Mouse (Mus musculus) lung, adult 2 months (tissue): ENCODE data around the gene Il12rb1. TPM values are rescaled to one million over a fixed set of nuclear protein-coding genes. Genes with fewer than 3 reads are reported as not detected.

Experiments
- DNase-seq: peaks from one replicate; pipeline ENCODE4 v3.0.0; 2022
- H3K4me1 ChIP-seq: fragments of 200-500 bp; 2 replicates; pipeline ENCODE4 v1.6.1; 2011; ENCODE audit warnings: low read length; ENCODE audit not compliant: control insufficient read depth, insufficient read depth
- H3K4me3 ChIP-seq: fragments of 200-500 bp; replicated peaks from 2 replicates; pipeline ENCODE3; 2011; ENCODE audit warnings: low read depth, mild to moderate bottlenecking, control low read depth, low read length; ENCODE audit errors: extremely low read depth
- CTCF ChIP-seq: fragments of 200-500 bp; IDR thresholded peaks from 2 replicates; pipeline ENCODE4 v1.5.1; 2011; ENCODE audit warnings: mild to moderate bottlenecking, low read length, control low read depth; ENCODE audit not compliant: insufficient read depth
- POLR2A ChIP-seq: fragments of 200-500 bp; IDR thresholded peaks from 2 replicates; pipeline ENCODE4 v1.6.1; 2011; ENCODE audit warnings: low read depth, mild to moderate bottlenecking, control low read depth, low read length, borderline replicate concordance; ENCODE audit errors: extremely low read depth
- WGBS: fragments of 180-500 bp; shearing (Covaris S2); methylation state at CpG from one replicate; pipeline ENCODE4 v1.1.7; 2018; 5-methylcytosine and 5-hydroxymethylcytosine counted together
- polyA plus RNA-seq: library from polyadenylated mRNA; depleted of rRNA; stranded (reverse); fragments of >200 nt; gene quantifications from 2 replicates; pipeline ENCODE4 v1.2.3, GENCODE M21; 2012

Il12rb1 gene
- polyA plus RNA-seq, 1 experiment: 0.86 TPM

DNA sequence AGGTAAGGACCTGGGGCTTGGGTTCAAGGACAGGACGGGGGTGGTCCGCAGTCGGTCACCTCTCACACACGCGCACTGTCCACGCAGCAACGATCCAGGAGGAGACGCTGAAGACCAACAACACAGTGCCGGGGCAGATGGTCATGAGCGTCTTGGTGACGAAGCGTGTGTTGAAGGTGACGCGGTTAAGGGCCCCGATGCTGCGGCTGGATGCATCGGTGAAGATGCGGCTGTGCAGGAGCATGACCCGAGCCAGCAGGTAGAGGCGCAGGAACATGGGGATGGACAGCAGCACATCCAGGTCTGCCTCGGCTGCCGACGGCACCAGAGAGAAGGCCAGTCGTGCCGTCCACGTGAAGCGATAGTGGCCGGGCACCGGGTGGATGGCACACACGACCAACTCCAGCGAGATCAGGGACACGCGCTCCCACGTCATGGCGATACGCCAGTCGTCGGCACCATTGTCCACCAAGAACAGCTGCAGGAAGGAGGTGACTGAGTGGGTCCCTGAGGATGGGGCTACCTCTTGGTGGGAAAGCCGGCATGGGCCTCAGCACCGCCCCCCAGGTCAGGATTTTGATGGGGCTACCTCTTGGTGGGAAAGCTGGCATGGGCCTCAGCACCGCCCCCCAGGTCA, 44.5 kb downstream of the Il12rb1 start:
- H3K4me3 ChIP-seq: no peak overlapping the region
- peaks cover 3% of the 10 kb centered on the region; the same call in 1 of the 2 replicates for H3K4me1 ChIP-seq
- 90% methylated on average over 41 of the region's 41 CpGs for WGBS
- no peak for DNase-seq
- TF ChIP-seq CTCF (no peak), POLR2A (no peak)

DNA sequence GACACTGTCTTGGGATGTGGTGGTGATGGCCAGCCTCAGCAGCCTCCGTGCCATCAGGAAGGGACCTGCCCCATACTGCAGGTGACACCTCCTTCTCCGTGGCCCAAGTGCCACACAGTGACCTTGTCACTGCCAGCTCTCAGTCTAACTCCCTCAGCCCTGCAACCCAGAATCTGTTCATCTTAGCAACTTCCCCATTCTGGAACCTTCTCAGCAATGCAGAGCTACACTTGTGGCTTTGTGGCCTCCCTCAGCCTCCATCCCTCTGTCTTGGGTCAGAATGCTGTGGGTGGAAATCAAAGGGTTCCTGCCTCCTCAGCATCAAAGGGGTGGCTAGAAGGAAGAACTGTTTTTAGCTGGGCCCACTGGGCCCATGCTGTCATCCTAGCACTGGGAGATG, 45.6 kb downstream of the Il12rb1 start:
- no peak overlapping the region for H3K4me3 ChIP-seq
- 76% methylated on average over 2 of the region's 2 CpGs for WGBS
- TF ChIP-seq CTCF (no peak), POLR2A (no peak)
- DNase-seq: no peak
- H3K4me1 ChIP-seq: peaks cover 3% of the 10 kb centered on the region; the same call in 1 of the 2 replicates

DNA sequence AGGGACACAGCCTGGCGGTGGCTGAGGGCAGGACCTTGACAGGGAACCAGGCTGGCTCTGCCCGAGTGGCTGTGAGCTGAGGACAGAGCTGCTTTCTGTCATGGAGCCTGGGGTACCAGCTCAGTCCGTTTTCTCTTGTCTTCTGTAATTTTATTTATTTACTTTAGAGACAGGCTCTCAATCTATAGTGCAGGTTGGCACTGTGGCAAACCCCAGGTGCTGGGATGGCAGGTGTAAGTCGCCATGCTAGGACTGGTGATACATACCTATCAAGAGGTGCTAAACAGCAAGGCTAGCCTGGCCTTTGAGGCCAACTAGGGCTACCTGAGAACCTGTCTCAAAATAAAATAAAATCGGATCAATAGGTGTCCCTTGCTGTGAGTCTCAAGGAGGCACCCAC, 47.8 kb downstream of the Il12rb1 start:
- H3K4me3 ChIP-seq: no peak overlapping the region
- WGBS: 66% methylated on average over 5 of the region's 5 CpGs

DNA sequence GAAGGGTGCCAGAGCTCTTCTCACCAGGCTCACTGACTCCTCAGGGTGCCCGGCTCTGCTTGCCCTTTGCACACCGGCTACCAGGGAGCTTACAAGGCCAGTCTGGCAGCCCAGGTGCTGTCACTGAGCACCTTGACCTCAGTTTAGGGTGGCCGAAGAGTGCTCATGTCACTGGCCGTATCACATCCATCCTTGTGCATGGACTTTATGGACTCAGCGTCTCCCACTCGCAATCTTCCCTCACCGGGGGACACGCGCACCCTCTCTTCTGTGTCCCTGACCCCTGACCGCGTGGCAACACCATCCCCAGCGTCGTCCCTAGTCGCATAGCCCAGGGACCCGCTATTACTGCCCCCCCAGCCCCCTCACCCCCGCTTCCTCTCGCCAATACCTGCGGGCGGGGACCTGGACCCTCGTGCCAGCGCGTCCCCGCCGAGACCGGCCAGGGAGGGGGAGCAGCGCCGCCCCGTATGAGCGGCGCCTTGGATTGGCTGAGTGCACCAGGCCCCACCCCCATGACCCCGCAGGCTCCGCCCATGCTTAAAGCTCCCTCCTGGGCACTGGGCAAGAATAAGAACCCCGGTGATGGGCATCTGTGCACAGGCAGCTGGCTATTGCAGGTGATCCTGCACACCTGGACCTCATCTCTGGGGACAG, 48.4 kb downstream of the Il12rb1 start:
- peak; percentile 70 for DNase-seq
- peak overlapping the region; percentile 43 for H3K4me3 ChIP-seq
- TF ChIP-seq CTCF: no peak
- TF ChIP-seq POLR2A: no peak

More for the DNA sequence above, 47.8 kb downstream of the Il12rb1 start:
- no peak for DNase-seq
- H3K4me1 ChIP-seq: peaks cover 3% of the 10 kb centered on the region; the same call in 1 of the 2 replicates
- TF ChIP-seq POLR2A (no peak), CTCF (no peak)

DNA sequence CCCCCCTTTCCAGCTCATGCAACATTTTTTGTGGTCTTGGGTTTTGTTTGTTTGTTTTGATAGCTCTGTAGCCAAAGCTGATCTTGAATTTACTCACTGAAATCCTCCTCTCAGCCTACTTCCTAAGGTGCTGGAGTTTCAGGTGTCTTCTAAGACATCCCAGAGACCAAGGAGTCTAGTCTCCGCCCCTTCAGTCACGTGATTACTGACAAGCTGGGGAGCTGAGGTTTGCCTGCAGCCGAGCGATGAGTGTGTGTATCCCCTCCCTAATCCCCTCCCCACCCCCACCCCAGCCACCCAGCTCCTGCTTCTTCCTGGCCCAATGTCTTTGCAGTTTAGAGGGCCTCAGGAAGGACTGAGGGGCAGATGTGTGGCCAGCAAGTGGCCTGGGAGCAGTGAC, 49.3 kb downstream of the Il12rb1 start:
- Histone ChIP-seq H3K4me1 (peaks cover 3% of the 10 kb centered on the region; the same call in 1 of the 2 replicates), H3K4me3 (no peak overlapping the region)
- no peak for TF ChIP-seq CTCF
- 54% methylated on average over 4 of the region's 4 CpGs for WGBS
- no peak for DNase-seq

More for the DNA sequence above, 48.4 kb downstream of the Il12rb1 start:
- WGBS: 7% methylated on average over 33 of the region's 33 CpGs
- H3K4me1 ChIP-seq: peaks cover 3% of the 10 kb centered on the region; the same call in 1 of the 2 replicates

DNA sequence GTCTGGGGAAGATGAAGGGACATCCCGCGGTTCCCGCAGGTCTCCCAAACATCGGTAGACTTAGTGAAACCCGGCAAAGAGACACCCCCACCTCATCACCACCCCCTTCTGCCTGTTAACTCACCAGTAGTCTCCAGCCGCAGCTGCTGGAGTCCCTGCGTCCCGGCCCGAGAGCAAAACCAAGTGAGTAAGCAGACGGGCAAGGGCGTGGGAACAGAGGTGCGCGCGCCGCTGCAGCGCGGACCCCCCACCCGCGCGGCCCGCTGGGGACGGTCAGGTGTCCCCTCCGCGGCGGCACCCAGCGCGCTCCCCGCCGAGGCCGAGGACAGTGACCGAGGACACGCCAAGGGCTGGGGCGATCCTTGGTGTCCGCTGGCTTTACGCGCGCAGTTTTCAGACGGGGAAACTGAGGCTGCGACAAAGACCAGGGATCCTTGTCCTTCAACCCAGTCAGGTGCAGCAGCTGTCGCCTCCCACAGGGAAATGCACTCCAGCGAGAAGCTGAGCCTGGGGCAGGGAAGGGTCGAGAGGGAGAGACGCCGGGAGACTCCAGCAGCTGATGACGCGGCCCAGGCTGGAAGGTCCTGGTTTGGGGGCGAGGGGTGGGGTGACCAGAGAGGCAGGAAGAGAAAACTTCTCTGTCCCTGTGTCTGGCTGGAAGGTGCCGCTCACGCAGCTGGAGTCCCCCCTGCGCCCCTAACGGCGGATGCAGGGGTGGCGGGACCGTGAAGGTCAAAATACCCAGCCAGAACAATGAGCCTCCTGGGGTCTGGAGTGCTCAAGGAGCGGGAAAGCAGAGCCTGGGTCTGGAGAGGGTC, 54.8 kb downstream of the Il12rb1 start, which contains the start of gene Kcnn1:
Gene Kcnn1, minus strand, starts transcription at position 435 of the 818 bp plus-strand sequence.
- no peak for DNase-seq
- H3K4me3 ChIP-seq: no peak within 1 kb of the TSS
- TF ChIP-seq CTCF (no peak), POLR2A (no peak)
- WGBS: 2% methylated on average over 55 of the region's 55 CpGs
- H3K4me1 ChIP-seq: peaks cover 16% of the 10 kb centered on the region

DNA sequence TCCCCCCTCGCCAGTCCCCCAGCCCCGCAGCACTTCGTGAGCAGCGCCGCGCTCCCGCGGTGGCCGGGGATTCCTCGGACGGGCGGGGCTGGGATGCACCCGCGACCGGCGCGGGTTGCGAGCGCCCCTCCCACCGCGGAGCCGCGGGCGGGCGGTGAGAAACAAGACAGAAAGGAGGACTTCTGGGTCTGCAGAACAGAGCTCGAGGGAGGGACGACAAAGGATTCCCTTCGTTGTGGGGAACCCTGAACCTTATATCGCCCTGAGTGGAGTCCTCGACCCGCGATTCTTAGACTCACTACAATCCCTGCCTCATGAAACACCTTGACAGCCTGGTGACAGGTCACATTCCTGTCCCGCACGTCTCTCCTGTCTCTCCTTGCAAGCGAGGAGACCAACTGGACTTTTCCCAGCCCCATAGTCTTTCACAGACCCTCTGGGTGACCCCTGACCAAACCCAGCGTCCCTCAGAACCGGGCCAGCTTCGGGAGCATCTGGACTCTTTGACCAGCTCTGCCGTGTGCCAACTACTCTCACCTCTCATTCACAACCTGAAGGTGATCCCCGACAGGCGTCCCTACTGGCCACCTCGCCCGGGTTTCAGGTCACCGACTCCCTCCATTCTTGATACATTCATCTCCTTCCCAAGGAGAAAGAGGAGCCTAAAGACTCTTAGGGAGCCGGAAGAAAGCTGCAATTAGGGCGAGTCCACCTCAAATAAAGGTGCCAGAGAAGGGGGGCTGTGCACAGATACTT, 55.9 kb downstream of the Il12rb1 start:
- no peak for TF ChIP-seq CTCF
- TF ChIP-seq POLR2A: no peak
- Histone ChIP-seq H3K4me1 (peaks cover 16% of the 10 kb centered on the region), H3K4me3 (no peak overlapping the region)
- 2% methylated on average over 46 of the region's 46 CpGs for WGBS
- DNase-seq: no peak

DNA sequence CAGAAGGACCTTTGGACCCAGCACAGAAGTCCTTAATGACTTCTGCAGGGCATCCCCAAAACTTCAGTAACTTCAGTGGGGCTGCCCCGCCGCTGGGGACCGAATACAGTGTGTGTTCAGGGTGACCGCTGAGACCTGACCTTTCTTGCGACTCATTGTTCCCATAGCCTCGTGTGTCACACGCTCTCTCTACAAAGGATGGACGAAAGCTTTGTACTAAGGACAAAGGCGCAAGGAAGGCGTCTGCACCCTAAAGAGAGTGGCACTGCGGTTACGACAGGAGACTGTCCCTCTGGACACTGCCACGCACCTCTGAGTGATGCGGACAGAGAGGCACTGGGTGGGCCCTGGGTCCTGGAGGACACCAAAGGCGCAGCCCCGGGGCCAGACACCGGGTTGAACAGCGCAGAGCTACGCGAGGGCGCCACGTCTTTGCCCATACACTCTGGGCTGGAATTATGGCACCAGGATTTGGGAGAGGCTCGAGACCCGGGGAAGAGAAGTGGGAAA, 56.5 kb downstream of the Il12rb1 start:
- peak overlapping the region; percentile 64 for H3K4me3 ChIP-seq
- TF ChIP-seq POLR2A (no peak), CTCF (no peak)
- WGBS: 2% methylated on average over 24 of the region's 24 CpGs
- no peak for DNase-seq
- peaks cover 18% of the 10 kb centered on the region for H3K4me1 ChIP-seq
